Mouse (Mus musculus): ENCODE data around the gene Morc2a. TPM values are rescaled to one million over a fixed set of nuclear protein-coding genes. Genes with fewer than 3 reads are reported as not detected.
"Not testable (repeated sequence)": the region's sequence is repeated elsewhere in the genome, so short reads cannot be mapped to it uniquely, and the experiment has no call there.

Gene Morc2a
- not detected in 2 replicates for polyA plus RNA-seq (2012; ENCODE audit: insufficient read depth, insufficient read length, low replicate concordance, missing spikeins)

- under 1% methylated on average over 81 of the region's 81 CpGs for WGBS
- TF ChIP-seq CTCF (IDR thresholded peaks at IDR 0.05; ENCODE audit: insufficient read depth, low read depth, low read length) (0 out of 2 replicates have a peak, but pooled peaks have one; percentile 3), POLR2A (IDR thresholded peaks at IDR 0.05; ENCODE audit: insufficient read depth, low read depth, low read length) (peak; percentile 78)
- peak within 1 kb of the TSS; percentile 78 for H3K4me3 ChIP-seq (ENCODE audit: insufficient read depth, low read depth, low read length)
- peaks cover 6% of the 10 kb centered on the region; the same call in 1 of the 2 replicates for H3K4me1 ChIP-seq (ENCODE audit: control insufficient read depth, insufficient read depth, low read length)
- peak within 1 kb of the TSS; percentile 72 for H3K27ac ChIP-seq (ENCODE audit: insufficient read depth, low read depth, low read length)
These were observed at the start of gene Morc2a for GRCm38 (mm10) chr11:3648964-3649841. TSS of gene Morc2a (plus strand) at chr11:3649191.

DNA sequence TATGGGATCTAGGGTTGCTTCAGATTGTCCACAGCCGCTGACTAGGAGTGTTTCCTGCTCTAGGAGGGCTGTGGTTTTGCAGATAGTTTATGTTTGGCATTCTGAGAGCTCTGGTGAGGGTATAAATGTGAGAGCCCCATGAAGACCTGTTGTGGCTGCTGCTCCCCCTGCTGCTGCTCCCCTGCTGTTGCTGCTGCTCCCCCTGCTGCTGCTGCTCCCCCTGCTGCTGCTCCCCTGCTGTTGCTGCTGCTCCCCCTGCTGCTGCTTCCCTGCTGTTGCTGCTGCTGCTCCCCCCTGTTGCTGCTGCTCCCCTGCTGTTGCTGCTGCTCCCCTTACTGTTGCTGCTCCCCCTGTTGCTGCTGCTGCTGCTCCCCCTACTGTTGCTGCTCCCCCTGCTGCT is 47.0 kb upstream of the Morc2a start:
- not testable (repeated sequence) for H3K4me3 ChIP-seq (ENCODE audit: insufficient read depth, low read depth, low read length); H3K4me1 ChIP-seq (ENCODE audit: control insufficient read depth, insufficient read depth, low read length); H3K27ac ChIP-seq (ENCODE audit: insufficient read depth, low read depth, low read length)
- 56% methylated on average over 1 of the region's 1 CpGs for WGBS

DNA sequence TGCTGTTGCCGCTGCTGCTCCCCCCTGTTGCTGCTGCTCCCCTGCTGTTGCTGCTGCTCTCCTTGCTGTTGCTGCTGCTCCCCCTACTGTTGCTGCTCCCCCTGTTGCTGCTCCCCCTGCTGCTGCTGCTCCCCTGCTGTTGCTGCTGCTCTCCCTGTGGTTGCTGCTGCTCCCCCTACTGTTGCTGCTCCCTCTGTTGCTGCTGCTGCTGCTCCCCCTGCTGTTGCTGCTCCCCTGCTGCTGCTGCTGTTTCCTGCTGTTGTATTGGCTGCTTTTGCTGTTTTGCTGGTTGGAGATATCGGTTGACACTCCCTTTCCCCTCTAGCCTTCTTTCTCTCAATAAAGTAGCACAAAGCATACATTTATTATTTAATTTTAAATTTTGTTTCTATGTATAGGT is 46.3 kb upstream of the Morc2a start:
- not testable (repeated sequence) for H3K4me1 ChIP-seq (ENCODE audit: control insufficient read depth, insufficient read depth, low read length); H3K4me3 ChIP-seq (ENCODE audit: insufficient read depth, low read depth, low read length); H3K27ac ChIP-seq (ENCODE audit: insufficient read depth, low read depth, low read length)
- 42% methylated on average over 2 of the region's 2 CpGs for WGBS

- TF ChIP-seq CTCF (IDR thresholded peaks at IDR 0.05; ENCODE audit: insufficient read depth, low read depth, low read length): no peak
- TF ChIP-seq POLR2A (IDR thresholded peaks at IDR 0.05; ENCODE audit: insufficient read depth, low read depth, low read length): no peak
- 90% methylated on average over 5 of the region's 5 CpGs for WGBS
- Histone ChIP-seq H3K4me3 (ENCODE audit: insufficient read depth, low read depth, low read length) (no peak overlapping the region), H3K4me1 (ENCODE audit: control insufficient read depth, insufficient read depth, low read length) (no peaks in the 10 kb centered on the region), H3K27ac (ENCODE audit: insufficient read depth, low read depth, low read length) (no peak overlapping the region)
These were observed 42.5 kb upstream of the Morc2a start for GRCm38 (mm10) chr11:3606456-3606855.

DNA sequence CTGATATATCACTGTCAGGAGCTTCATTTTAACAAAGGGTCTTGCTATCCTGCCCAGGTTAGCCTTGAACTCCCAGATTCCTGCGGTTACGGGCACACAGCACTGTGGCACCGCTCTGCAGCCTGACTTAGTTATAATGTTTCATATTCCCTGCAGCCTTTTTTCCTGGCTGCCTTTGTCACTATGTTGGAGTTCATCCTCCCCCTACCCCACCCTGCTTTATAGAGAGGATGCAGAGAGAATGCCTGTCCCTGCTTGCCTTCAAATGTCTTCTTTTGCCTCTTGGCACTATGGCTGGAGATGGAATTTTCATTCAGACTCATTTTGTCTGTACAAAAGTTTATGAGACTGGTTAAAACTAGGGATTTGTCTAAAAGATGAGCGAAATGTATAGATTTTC is 33.4 kb upstream of the Morc2a start:
- Histone ChIP-seq H3K4me3 (ENCODE audit: insufficient read depth, low read depth, low read length) (no peak overlapping the region), H3K4me1 (ENCODE audit: control insufficient read depth, insufficient read depth, low read length) (no peaks in the 10 kb centered on the region), H3K27ac (ENCODE audit: insufficient read depth, low read depth, low read length) (no peak overlapping the region)
- 89% methylated on average over 4 of the region's 4 CpGs for WGBS
- TF ChIP-seq POLR2A (IDR thresholded peaks at IDR 0.05; ENCODE audit: insufficient read depth, low read depth, low read length): no peak
- TF ChIP-seq CTCF (IDR thresholded peaks at IDR 0.05; ENCODE audit: insufficient read depth, low read depth, low read length): no peak

DNA sequence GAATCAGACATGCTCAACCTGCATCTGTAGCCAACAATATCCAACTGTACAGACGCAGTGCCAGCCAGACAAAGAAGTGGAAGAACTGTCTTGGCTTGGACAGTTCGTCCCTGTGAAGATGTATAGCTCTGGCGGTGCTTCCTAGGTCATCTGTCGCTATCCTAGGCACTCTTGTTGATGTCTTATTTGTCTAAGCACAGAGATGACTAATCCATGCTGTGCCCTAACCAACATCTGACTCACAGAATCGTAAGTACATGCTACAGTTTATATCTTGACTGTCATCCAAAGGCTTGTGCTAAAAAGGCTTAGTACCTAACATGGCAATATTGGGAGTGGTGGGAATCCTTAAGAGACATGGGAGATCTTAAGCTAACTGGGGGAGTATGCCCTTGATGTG is 26.2 kb upstream of the Morc2a start:
- WGBS: 59% methylated on average over 5 of the region's 5 CpGs
- Histone ChIP-seq H3K27ac (ENCODE audit: insufficient read depth, low read depth, low read length) (no peak overlapping the region), H3K4me1 (ENCODE audit: control insufficient read depth, insufficient read depth, low read length) (no peaks in the 10 kb centered on the region), H3K4me3 (ENCODE audit: insufficient read depth, low read depth, low read length) (no peak overlapping the region)
- TF ChIP-seq CTCF (IDR thresholded peaks at IDR 0.05; ENCODE audit: insufficient read depth, low read depth, low read length): no peak

DNA sequence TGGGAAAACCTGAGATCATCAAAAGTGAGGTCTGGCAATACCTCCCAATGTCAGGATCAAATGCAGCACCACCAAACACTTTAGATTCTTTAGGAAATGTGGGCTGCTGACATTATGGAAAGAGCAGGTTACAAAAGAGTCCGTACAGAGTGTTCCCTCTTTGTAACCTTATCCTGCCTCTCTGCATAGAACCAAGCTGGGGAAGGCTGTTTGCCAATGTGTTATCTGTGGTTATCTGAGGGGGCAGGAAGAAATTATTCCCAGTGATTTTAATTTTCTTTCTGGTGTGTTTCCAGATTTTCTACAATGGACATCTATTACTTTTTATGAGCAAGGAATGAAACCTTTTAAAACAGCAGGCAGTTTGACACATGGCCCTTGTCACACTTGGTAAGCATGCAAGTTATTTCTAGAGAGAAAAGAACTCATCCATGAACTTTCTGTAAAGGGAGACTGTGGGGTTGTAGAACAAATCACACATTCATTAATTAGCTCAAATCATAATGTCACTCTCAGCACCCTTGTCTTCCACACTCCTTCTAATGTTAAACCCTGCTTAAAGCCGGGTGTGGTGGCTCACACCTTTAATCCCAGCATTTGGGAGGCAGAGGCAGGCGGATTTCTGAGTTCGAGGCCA is 24.5 kb upstream of the Morc2a start:
- Histone ChIP-seq H3K4me1 (ENCODE audit: control insufficient read depth, insufficient read depth, low read length) (peaks cover 9% of the 10 kb centered on the region), H3K4me3 (ENCODE audit: insufficient read depth, low read depth, low read length) (no peak overlapping the region), H3K27ac (ENCODE audit: insufficient read depth, low read depth, low read length) (no peak overlapping the region)
- TF ChIP-seq POLR2A (IDR thresholded peaks at IDR 0.05; ENCODE audit: insufficient read depth, low read depth, low read length) (no peak), CTCF (IDR thresholded peaks at IDR 0.05; ENCODE audit: insufficient read depth, low read depth, low read length) (no peak)
- WGBS: 79% methylated on average over 4 of the region's 4 CpGs

- peak overlapping the region; percentile 38 for H3K4me3 ChIP-seq (ENCODE audit: insufficient read depth, low read depth, low read length)
- H3K27ac ChIP-seq (ENCODE audit: insufficient read depth, low read depth, low read length): no peak overlapping the region
- WGBS: 3% methylated on average over 32 of the region's 32 CpGs
- peaks cover 10% of the 10 kb centered on the region for H3K4me1 ChIP-seq (ENCODE audit: control insufficient read depth, insufficient read depth, low read length)
- TF ChIP-seq CTCF (IDR thresholded peaks at IDR 0.05; ENCODE audit: insufficient read depth, low read depth, low read length) (no peak), POLR2A (IDR thresholded peaks at IDR 0.05; ENCODE audit: insufficient read depth, low read depth, low read length) (no peak)
These were observed 19.9 kb upstream of the Morc2a start for GRCm38 (mm10) chr11:3628999-3629491.

DNA sequence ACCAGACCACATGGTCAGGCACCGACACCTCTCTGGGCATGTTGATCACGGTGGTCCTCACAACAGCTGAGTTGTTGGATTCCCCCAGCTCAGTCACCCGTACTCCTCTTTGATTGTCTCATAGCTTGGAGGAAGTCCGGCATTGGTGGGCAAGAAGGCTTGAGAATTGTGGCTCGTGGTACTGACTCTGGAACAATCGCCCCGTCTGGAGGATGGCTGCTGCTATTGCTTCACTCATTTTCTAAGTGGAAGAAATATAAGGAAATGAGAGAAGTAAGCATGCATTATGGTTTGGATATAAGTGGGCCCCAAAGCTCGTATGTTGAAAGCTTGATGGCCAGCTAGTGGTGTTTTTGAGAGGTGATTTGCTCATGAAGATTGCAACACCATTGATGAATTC is 15.7 kb upstream of the Morc2a start:
- H3K4me3 ChIP-seq (ENCODE audit: insufficient read depth, low read depth, low read length); H3K4me1 ChIP-seq (ENCODE audit: control insufficient read depth, insufficient read depth, low read length); H3K27ac ChIP-seq (ENCODE audit: insufficient read depth, low read depth, low read length): not testable (repeated sequence)
- WGBS: 86% methylated on average over 8 of the region's 8 CpGs

All from olfactory bulb, adult 2 months (tissue).